ENCODE assay signal across 29 mouse cellular contexts in the genomic region with DNA sequence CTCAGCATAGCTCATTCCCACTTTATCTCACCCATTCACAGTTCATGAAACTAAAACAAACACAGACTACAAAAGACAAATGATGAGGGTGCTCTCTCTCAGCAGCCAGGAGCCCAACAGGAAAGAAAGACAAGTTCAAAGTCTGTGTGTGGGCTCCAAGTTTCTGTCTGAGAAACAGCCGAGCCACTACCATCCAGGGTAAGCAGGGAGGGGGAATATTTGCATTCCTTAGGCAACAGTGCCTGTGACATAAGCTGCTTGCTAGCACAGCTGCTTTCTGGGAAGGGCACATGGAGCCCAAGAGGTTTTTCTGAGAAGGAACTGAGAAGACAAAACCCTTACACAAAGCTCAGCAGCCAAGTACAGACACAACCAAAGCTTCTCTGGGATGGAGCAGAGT.
DNase-seq lines count a peak whose midpoint lies in the region; ATAC-seq and TF ChIP-seq lines count a peak whose summit lies in the region.
"Had no signal": no experiment of that assay in that cellular context is flagged by ENCODE, and none has a peak within 500 bp of the region (broad histone marks: within the 10 kb centered on the region; RNA-seq: fewer than 3 reads in every experiment).

No protein-coding gene starts in this region.

- 14% methylated on average over 1 of the region's 1 CpGs for WGBS in forebrain, embryonic 16.5 days
- 46% methylated on average over 1 of the region's 1 CpGs for WGBS in forebrain, embryonic 12.5 days
- 7% methylated on average over 1 of the region's 1 CpGs for WGBS in intestine, embryonic 14.5 days
- WGBS in intestine, postnatal 0 days = 10% methylated on average over 1 of the region's 1 CpGs
- 47% methylated on average over 1 of the region's 1 CpGs for WGBS in midbrain, embryonic 10.5 days
- WGBS in midbrain, embryonic 16.5 days = 30% methylated on average over 1 of the region's 1 CpGs

- peak overlapping the region; percentile 42 for H3K27ac ChIP-seq in forebrain, embryonic 16.5 days (ENCODE audit: low read length)
- no peak overlapping the region for H3K27ac ChIP-seq in forebrain, embryonic 12.5 days
- H3K27ac ChIP-seq in intestine, embryonic 14.5 days (ENCODE audit: low read depth) = no peak overlapping the region
- H3K27ac ChIP-seq in intestine, postnatal 0 days (ENCODE audit: low read depth, low read length) = no peak overlapping the region
- 0 out of 2 replicates have a peak overlapping the region, but pooled peaks have one; percentile 42 for H3K27ac ChIP-seq in midbrain, embryonic 10.5 days (replicated peaks)
- H3K27ac ChIP-seq in midbrain, embryonic 16.5 days (ENCODE audit: low read length) = no peak overlapping the region
- H3K27ac ChIP-seq: embryonic facial prominence, embryonic 13.5 days; forebrain, embryonic 13.5 days; heart, embryonic 10.5 days; hindbrain, embryonic 14.5 days; kidney, postnatal 0 days; limb, embryonic 13.5 days; macrophage; neural tube, embryonic 15.5 days had no signal

- H3K4me2 ChIP-seq in forebrain, embryonic 16.5 days (ENCODE audit: low read length) = no peak overlapping the region
- H3K4me2 ChIP-seq in forebrain, embryonic 12.5 days = no peak overlapping the region
- no peak overlapping the region for H3K4me2 ChIP-seq in intestine, embryonic 14.5 days (ENCODE audit: low read length)
- H3K4me2 ChIP-seq in intestine, postnatal 0 days (replicated peaks; ENCODE audit: low read depth) = no peak overlapping the region
- H3K4me2 ChIP-seq in midbrain, embryonic 16.5 days (ENCODE audit: low read length) = no peak overlapping the region
- H3K4me2 ChIP-seq: embryonic facial prominence, embryonic 13.5 days; forebrain, embryonic 13.5 days; hindbrain, embryonic 14.5 days; limb, embryonic 13.5 days; liver, embryonic 11.5 days; neural tube, embryonic 15.5 days had no signal

- H3K9ac ChIP-seq in forebrain, embryonic 16.5 days (replicated peaks; ENCODE audit: low read depth, low read length) = no peak overlapping the region
- no peak overlapping the region for H3K9ac ChIP-seq in forebrain, embryonic 12.5 days
- H3K9ac ChIP-seq in intestine, embryonic 14.5 days (ENCODE audit: low read length) = no peak overlapping the region
- H3K9ac ChIP-seq in intestine, postnatal 0 days (ENCODE audit: low read depth, low read length) = no peak overlapping the region
- H3K9ac ChIP-seq in midbrain, embryonic 16.5 days (ENCODE audit: low read depth, low read length) = no peak overlapping the region
- H3K9ac ChIP-seq: embryonic facial prominence, embryonic 13.5 days; forebrain, embryonic 13.5 days; hindbrain, embryonic 14.5 days; limb, embryonic 13.5 days; neural tube, embryonic 15.5 days had no signal

- no peaks in the 10 kb centered on the region for H3K27me3 ChIP-seq in forebrain, embryonic 16.5 days (replicated peaks; ENCODE audit: control insufficient read depth, insufficient read depth, low read length)
- H3K27me3 ChIP-seq in forebrain, embryonic 12.5 days = no peaks in the 10 kb centered on the region
- H3K27me3 ChIP-seq in intestine, embryonic 14.5 days (replicated peaks; ENCODE audit: control insufficient read depth, insufficient read depth, low read length) = no peaks in the 10 kb centered on the region
- no peaks in the 10 kb centered on the region for H3K27me3 ChIP-seq in intestine, postnatal 0 days (replicated peaks; ENCODE audit: control insufficient read depth, insufficient read depth, low read length)
- no peaks in the 10 kb centered on the region for H3K27me3 ChIP-seq in midbrain, embryonic 10.5 days (ENCODE audit: low read depth, poor library complexity, severe bottlenecking)
- no peaks in the 10 kb centered on the region for H3K27me3 ChIP-seq in midbrain, embryonic 16.5 days (ENCODE audit: control insufficient read depth, insufficient read depth, low read depth, low read length)
- H3K27me3 ChIP-seq: embryonic facial prominence, embryonic 13.5 days; forebrain, embryonic 13.5 days; limb, embryonic 13.5 days; neural tube, embryonic 15.5 days; Patski had no signal

- H3K9me3 ChIP-seq in forebrain, embryonic 16.5 days (ENCODE audit: control insufficient read depth, low read length) = no peaks in the 10 kb centered on the region
- no peaks in the 10 kb centered on the region for H3K9me3 ChIP-seq in forebrain, embryonic 12.5 days
- no peaks in the 10 kb centered on the region for H3K9me3 ChIP-seq in intestine, embryonic 14.5 days (ENCODE audit: control insufficient read depth, low read length)
- H3K9me3 ChIP-seq in intestine, postnatal 0 days (ENCODE audit: control insufficient read depth) = no peaks in the 10 kb centered on the region
- no peaks in the 10 kb centered on the region for H3K9me3 ChIP-seq in midbrain, embryonic 10.5 days (replicated peaks)
- no peaks in the 10 kb centered on the region; the same call in 1 of the 2 replicates for H3K9me3 ChIP-seq in midbrain, embryonic 16.5 days (replicated peaks; ENCODE audit: control insufficient read depth, low read length, poor library complexity, severe bottlenecking)
- H3K9me3 ChIP-seq: neural tube, embryonic 15.5 days had no signal

- no peak for ATAC-seq in forebrain, embryonic 16.5 days
- ATAC-seq in forebrain, embryonic 12.5 days (ENCODE audit: low FRiP score) = no peak
- ATAC-seq in intestine, embryonic 14.5 days (replicated peaks; ENCODE audit: low FRiP score, low TSS enrichment, low read depth) = peak; percentile 68
- no peak for ATAC-seq in intestine, postnatal 0 days
- ATAC-seq in midbrain, embryonic 16.5 days = no peak
- ATAC-seq: forebrain, embryonic 13.5 days; Patski had no signal

- H3K36me3 ChIP-seq in forebrain, embryonic 16.5 days (ENCODE audit: control insufficient read depth, insufficient read depth) = no peaks in the 10 kb centered on the region
- no peaks in the 10 kb centered on the region for H3K36me3 ChIP-seq in forebrain, embryonic 12.5 days (replicated peaks)
- H3K36me3 ChIP-seq in intestine, embryonic 14.5 days (ENCODE audit: control insufficient read depth, insufficient read depth, low read length) = no peaks in the 10 kb centered on the region
- H3K36me3 ChIP-seq in intestine, postnatal 0 days (ENCODE audit: control insufficient read depth, insufficient read depth) = no peaks in the 10 kb centered on the region
- no peaks in the 10 kb centered on the region for H3K36me3 ChIP-seq in midbrain, embryonic 10.5 days
- H3K36me3 ChIP-seq in midbrain, embryonic 16.5 days (ENCODE audit: control insufficient read depth, insufficient read depth, low read length) = no peaks in the 10 kb centered on the region
- H3K36me3 ChIP-seq: embryonic facial prominence, embryonic 13.5 days; heart, embryonic 10.5 days; limb, embryonic 13.5 days; neural tube, embryonic 15.5 days had no signal

- no peak overlapping the region for H3K4me3 ChIP-seq in forebrain, embryonic 16.5 days (replicated peaks; ENCODE audit: low read length)
- no peak overlapping the region for H3K4me3 ChIP-seq in forebrain, embryonic 12.5 days (replicated peaks)
- no peak overlapping the region for H3K4me3 ChIP-seq in intestine, embryonic 14.5 days (ENCODE audit: low read depth, low read length)
- no peak overlapping the region for H3K4me3 ChIP-seq in intestine, postnatal 0 days (ENCODE audit: low read depth, low read length)
- H3K4me3 ChIP-seq in midbrain, embryonic 10.5 days = no peak overlapping the region
- H3K4me3 ChIP-seq in midbrain, embryonic 16.5 days (ENCODE audit: low read depth, low read length) = no peak overlapping the region
- H3K4me3 ChIP-seq: embryonic facial prominence, embryonic 13.5 days; erythroblast, embryonic 14.5 days; forebrain, embryonic 13.5 days; heart, embryonic 10.5 days; limb, embryonic 13.5 days; neural tube, embryonic 15.5 days had no signal

- TF ChIP-seq CTCF in intestine, postnatal 0 days (IDR thresholded peaks at IDR 0.05; ENCODE audit: low read depth) = no peak

- no peak for DNase-seq in intestine, embryonic 14.5 days (ENCODE audit: low spot score)
- no peak for DNase-seq in midbrain, embryonic 10.5 days (ENCODE audit: low spot score)
- no peak for DNase-seq in ovary, adult 18-20 months (ENCODE audit: low spot score)
- DNase-seq: adrenal gland, postnatal 14 days; cerebellum, adult 11 months; cerebellum, adult 9-10 months; embryo, embryonic 11 days; gastrocnemius, postnatal 14 days; kidney, adult 8-10 months; kidney, postnatal 4 days; midbrain, embryonic 14.5 days; right cerebral cortex, postnatal 25 days; thymus, adult 2 months; thymus, postnatal 4 days had no signal

- peaks cover 11% of the 10 kb centered on the region for H3K4me1 ChIP-seq in forebrain, embryonic 16.5 days (replicated peaks; ENCODE audit: control insufficient read depth, insufficient read depth, low read length)
- H3K4me1 ChIP-seq in forebrain, embryonic 12.5 days = peaks cover 12% of the 10 kb centered on the region
- peaks cover 8% of the 10 kb centered on the region for H3K4me1 ChIP-seq in intestine, embryonic 14.5 days (replicated peaks; ENCODE audit: control insufficient read depth, insufficient read depth, low read length)
- H3K4me1 ChIP-seq in intestine, postnatal 0 days (replicated peaks; ENCODE audit: control insufficient read depth, insufficient read depth, low read length) = 0 out of 2 replicates have a peak, but pooled peaks cover 4% of the 10 kb centered on the region
- peaks cover 24% of the 10 kb centered on the region for H3K4me1 ChIP-seq in midbrain, embryonic 10.5 days
- H3K4me1 ChIP-seq in midbrain, embryonic 16.5 days (ENCODE audit: control insufficient read depth, insufficient read depth, low read length) = peaks cover 21% of the 10 kb centered on the region
- H3K4me1 ChIP-seq: embryonic facial prominence, embryonic 13.5 days; limb, embryonic 13.5 days had no signal

Comparison
In these comparisons a context has a peak if more than half of its experiments do, and no peak if none do; other contexts are left out.
1. H3K27ac ChIP-seq: peak in forebrain, embryonic 16.5 days (single experiment) and midbrain, embryonic 10.5 days (single experiment); none in forebrain, embryonic 12.5 days (single experiment), intestine, embryonic 14.5 days (single experiment), intestine, postnatal 0 days (single experiment) and midbrain, embryonic 16.5 days (single experiment).